Mouse (Mus musculus): ENCODE data around the gene Matn4. TPM values are rescaled to one million over a fixed set of nuclear protein-coding genes. Genes with fewer than 3 reads are reported as not detected.

Gene Matn4
- polyA plus RNA-seq, 1 experiment from 2014 or later: 2.0 TPM

DNA sequence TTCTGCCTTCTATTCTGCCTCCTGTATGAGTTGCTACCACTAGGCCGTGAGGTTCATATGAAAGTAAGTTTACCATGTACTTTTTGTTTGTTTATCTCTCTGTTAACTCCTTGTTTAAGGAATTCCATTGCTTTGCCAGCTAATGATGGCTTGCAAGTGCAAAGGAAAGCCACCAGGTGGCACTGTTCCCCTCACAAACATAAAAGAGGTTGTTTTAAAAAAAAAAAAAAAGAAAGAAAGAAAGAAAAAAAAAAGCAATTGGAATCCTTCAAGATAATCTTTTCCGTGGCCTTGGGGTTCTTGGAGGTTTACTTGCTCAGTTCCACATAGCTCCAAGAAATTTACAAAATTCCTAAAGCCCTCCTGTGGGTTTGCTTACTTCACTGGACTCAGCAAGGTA is 12.2 kb upstream of the Matn4 start:
- Histone ChIP-seq H3K4me3 (ENCODE audit: low read depth, low read length) (no peak overlapping the region), H3K27ac (replicated peaks) (no peak overlapping the region), H3K9me3 (ENCODE audit: control insufficient read depth, low read length) (no peaks in the 10 kb centered on the region), H3K4me1 (replicated peaks; ENCODE audit: control insufficient read depth, insufficient read depth) (no peaks in the 10 kb centered on the region), H3K27me3 (ENCODE audit: control insufficient read depth, insufficient read depth, low read length) (no peaks in the 10 kb centered on the region), H3K4me2 (replicated peaks; ENCODE audit: low read depth) (no peak overlapping the region), H3K36me3 (ENCODE audit: control insufficient read depth, insufficient read depth, low read length) (no peaks in the 10 kb centered on the region), H3K9ac (ENCODE audit: low read length) (no peak overlapping the region)
- DNase-seq (ENCODE audit: low spot score): peak; percentile 54
- ATAC-seq (ENCODE audit: low FRiP score, low TSS enrichment): no peak
- TF ChIP-seq EP300 (optimal IDR thresholded peaks at IDR 0.05) (no peak), CTCF (IDR thresholded peaks at IDR 0.05; ENCODE audit: low read depth) (peak; percentile 85)
- WGBS: 2% methylated on average over 2 of the region's 2 CpGs

- ATAC-seq (ENCODE audit: low FRiP score, low TSS enrichment): no peak
Observed at GRCm38 (mm10) chr2:164414581-164414980, 9.6 kb upstream of the Matn4 start.

DNA sequence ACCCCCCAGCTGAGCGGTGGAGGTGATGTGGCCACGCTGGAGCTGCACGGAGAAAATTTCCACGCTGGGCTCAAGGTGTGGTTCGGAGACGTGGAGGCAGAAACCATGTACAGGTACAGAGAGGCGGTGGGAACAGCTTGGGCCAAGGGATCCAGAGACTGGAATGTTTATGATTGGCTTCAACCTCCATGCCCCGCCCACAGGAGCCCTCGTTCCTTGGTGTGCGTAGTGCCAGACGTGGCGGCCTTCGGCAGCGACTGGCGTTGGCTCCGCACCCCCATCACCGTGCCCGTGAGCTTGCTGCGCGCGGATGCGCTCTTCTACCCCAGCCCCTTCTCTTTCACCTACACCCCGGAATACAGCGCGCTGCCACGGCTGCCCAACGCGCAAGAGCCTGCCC is 9.2 kb upstream of the Matn4 start:
- no peaks in the 10 kb centered on the region for H3K27me3 ChIP-seq (ENCODE audit: control insufficient read depth, insufficient read depth, low read length)
- H3K4me2 ChIP-seq (replicated peaks; ENCODE audit: low read depth): no peak overlapping the region
- H3K9me3 ChIP-seq (ENCODE audit: control insufficient read depth, low read length): no peaks in the 10 kb centered on the region
- H3K9ac ChIP-seq (ENCODE audit: low read length): no peak overlapping the region
- no peaks in the 10 kb centered on the region for H3K4me1 ChIP-seq (replicated peaks; ENCODE audit: control insufficient read depth, insufficient read depth)
- ATAC-seq (ENCODE audit: low FRiP score, low TSS enrichment) (no peak), DNase-seq (ENCODE audit: low spot score) (no peak)
- no peaks in the 10 kb centered on the region for H3K36me3 ChIP-seq (ENCODE audit: control insufficient read depth, insufficient read depth, low read length)
- 23% methylated on average over 28 of the region's 28 CpGs for WGBS
- TF ChIP-seq EP300 (optimal IDR thresholded peaks at IDR 0.05) (no peak), CTCF (IDR thresholded peaks at IDR 0.05; ENCODE audit: low read depth) (no peak)
- H3K4me3 ChIP-seq (ENCODE audit: low read depth, low read length): no peak overlapping the region
- no peak overlapping the region for H3K27ac ChIP-seq (replicated peaks)

More at GRCm38 (mm10) chr2:164414581-164414980, 9.6 kb upstream of the Matn4 start:
- TF ChIP-seq CTCF (IDR thresholded peaks at IDR 0.05; ENCODE audit: low read depth): no peak
- no peak for TF ChIP-seq EP300 (optimal IDR thresholded peaks at IDR 0.05)
- Histone ChIP-seq H3K27ac (replicated peaks) (no peak overlapping the region), H3K4me1 (replicated peaks; ENCODE audit: control insufficient read depth, insufficient read depth) (no peaks in the 10 kb centered on the region), H3K4me3 (ENCODE audit: low read depth, low read length) (no peak overlapping the region), H3K27me3 (ENCODE audit: control insufficient read depth, insufficient read depth, low read length) (no peaks in the 10 kb centered on the region), H3K4me2 (replicated peaks; ENCODE audit: low read depth) (no peak overlapping the region), H3K9ac (ENCODE audit: low read length) (no peak overlapping the region), H3K36me3 (ENCODE audit: control insufficient read depth, insufficient read depth, low read length) (no peaks in the 10 kb centered on the region), H3K9me3 (ENCODE audit: control insufficient read depth, low read length) (no peaks in the 10 kb centered on the region)
- WGBS: 58% methylated on average over 10 of the region's 10 CpGs
- no peak for DNase-seq (ENCODE audit: low spot score)

GRCm38 (mm10) chr2:164407708-164408107 is 2.7 kb upstream of the Matn4 start:
- Histone ChIP-seq H3K27ac (replicated peaks) (no peak overlapping the region), H3K27me3 (ENCODE audit: control insufficient read depth, insufficient read depth, low read length) (peaks cover 3% of the 10 kb centered on the region; the same call in 1 of the 2 replicates), H3K9ac (ENCODE audit: low read length) (no peak overlapping the region), H3K9me3 (ENCODE audit: control insufficient read depth, low read length) (no peaks in the 10 kb centered on the region), H3K36me3 (ENCODE audit: control insufficient read depth, insufficient read depth, low read length) (no peaks in the 10 kb centered on the region), H3K4me1 (replicated peaks; ENCODE audit: control insufficient read depth, insufficient read depth) (0 out of 2 replicates have a peak, but pooled peaks cover 2% of the 10 kb centered on the region), H3K4me2 (replicated peaks; ENCODE audit: low read depth) (0 out of 2 replicates have a peak overlapping the region, but pooled peaks have one; percentile 14), H3K4me3 (ENCODE audit: low read depth, low read length) (no peak overlapping the region)
- peak; percentile 54 for ATAC-seq (ENCODE audit: low FRiP score, low TSS enrichment)
- DNase-seq (ENCODE audit: low spot score): peak; percentile 81
- WGBS: 1% methylated on average over 22 of the region's 22 CpGs
- TF ChIP-seq CTCF (IDR thresholded peaks at IDR 0.05; ENCODE audit: low read depth): peak; percentile 93
- no peak for TF ChIP-seq EP300 (optimal IDR thresholded peaks at IDR 0.05)

DNA sequence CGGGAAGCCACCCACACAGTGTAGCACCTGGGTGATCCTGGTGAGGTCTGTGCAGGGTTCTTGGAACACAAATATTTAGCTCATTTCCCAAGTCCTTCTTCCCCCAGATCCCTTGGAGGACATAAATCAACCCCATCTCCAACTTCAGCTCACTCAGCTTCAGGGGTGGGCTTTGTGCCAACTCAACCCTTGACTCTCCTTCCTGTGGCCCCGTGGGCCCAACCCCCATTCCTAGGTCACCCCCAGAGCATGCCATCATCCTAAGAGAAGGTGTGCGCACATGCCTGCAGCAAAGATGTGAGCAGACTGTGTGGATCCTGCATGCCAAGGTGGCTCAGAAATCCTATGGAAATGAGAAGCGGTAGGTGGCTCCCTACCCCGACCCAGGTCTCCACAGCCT is 559 bp upstream of the Matn4 start:
- H3K27ac ChIP-seq (replicated peaks): no peak overlapping the region
- no peak for TF ChIP-seq CTCF (IDR thresholded peaks at IDR 0.05; ENCODE audit: low read depth)
- TF ChIP-seq EP300 (optimal IDR thresholded peaks at IDR 0.05): no peak
- H3K27me3 ChIP-seq (ENCODE audit: control insufficient read depth, insufficient read depth, low read length): peaks cover 3% of the 10 kb centered on the region; the same call in 1 of the 2 replicates
- H3K4me2 ChIP-seq (replicated peaks; ENCODE audit: low read depth): no peak overlapping the region
- WGBS: 40% methylated on average over 5 of the region's 5 CpGs
- no peak overlapping the region for H3K9ac ChIP-seq (ENCODE audit: low read length)
- no peak overlapping the region for H3K4me3 ChIP-seq (ENCODE audit: low read depth, low read length)
- ATAC-seq (ENCODE audit: low FRiP score, low TSS enrichment) (no peak), DNase-seq (ENCODE audit: low spot score) (no peak)
- H3K9me3 ChIP-seq (ENCODE audit: control insufficient read depth, low read length): no peaks in the 10 kb centered on the region
- no peaks in the 10 kb centered on the region for H3K36me3 ChIP-seq (ENCODE audit: control insufficient read depth, insufficient read depth, low read length)
- 0 out of 2 replicates have a peak, but pooled peaks cover 2% of the 10 kb centered on the region for H3K4me1 ChIP-seq (replicated peaks; ENCODE audit: control insufficient read depth, insufficient read depth)

DNA sequence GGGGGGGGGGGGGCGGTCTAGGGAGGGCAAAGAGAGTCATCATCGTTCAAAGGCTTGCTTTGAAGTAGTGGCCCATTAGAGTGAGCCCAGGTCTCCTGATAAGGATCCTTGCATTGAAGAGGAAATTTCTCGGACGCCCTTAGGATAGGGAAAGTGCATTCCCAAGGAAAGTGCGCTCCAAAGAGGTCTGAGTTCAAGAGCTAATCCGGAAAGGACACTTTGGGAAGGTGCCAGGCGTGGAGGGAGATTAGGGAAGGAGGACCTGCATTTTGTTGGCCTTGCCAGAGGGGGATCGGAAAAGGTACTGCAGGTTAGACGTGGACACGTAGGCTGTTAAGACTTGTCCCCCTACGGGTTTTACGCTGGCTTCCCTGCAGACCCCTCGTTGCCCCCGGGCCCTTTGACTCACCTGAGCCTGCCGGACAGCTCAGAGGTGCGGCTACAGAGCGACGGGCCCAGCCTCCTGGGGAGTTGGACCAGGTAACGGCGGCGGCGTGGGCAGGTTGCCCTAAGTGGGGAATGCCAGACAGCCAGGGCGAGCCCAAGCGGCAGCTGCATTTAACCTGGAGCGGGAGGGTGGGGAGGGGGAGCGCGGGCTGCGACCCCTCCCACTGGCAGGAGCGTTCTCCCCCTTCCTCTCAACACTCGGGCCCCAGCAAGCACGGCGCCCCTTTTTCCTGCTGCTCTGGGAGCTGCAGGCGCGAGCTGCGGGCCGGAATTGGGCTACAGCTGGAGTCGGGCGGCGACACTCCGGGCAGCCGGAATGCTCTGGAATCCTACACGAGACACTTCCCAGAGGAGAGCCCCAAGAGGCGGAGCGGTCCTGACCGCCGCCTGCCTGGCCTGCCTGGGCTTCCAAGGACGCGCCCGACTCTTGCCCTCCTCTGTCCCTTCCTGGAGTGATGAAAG is 624 bp downstream of the Matn4 start:
- peak overlapping the region; percentile 36 for H3K4me3 ChIP-seq (ENCODE audit: low read depth, low read length)
- TF ChIP-seq CTCF (IDR thresholded peaks at IDR 0.05; ENCODE audit: low read depth) (0 out of 2 replicates have a peak, but pooled peaks have one; percentile 2), EP300 (optimal IDR thresholded peaks at IDR 0.05) (no peak)
- H3K9me3 ChIP-seq (ENCODE audit: control insufficient read depth, low read length): no peaks in the 10 kb centered on the region
- H3K27ac ChIP-seq (replicated peaks): no peak overlapping the region
- H3K36me3 ChIP-seq (ENCODE audit: control insufficient read depth, insufficient read depth, low read length): no peaks in the 10 kb centered on the region
- peaks cover 6% of the 10 kb centered on the region; the same call in 1 of the 2 replicates for H3K27me3 ChIP-seq (ENCODE audit: control insufficient read depth, insufficient read depth, low read length)
- WGBS: 3% methylated on average over 46 of the region's 49 CpGs
- H3K4me1 ChIP-seq (replicated peaks; ENCODE audit: control insufficient read depth, insufficient read depth): 0 out of 2 replicates have a peak, but pooled peaks cover 2% of the 10 kb centered on the region
- DNase-seq (ENCODE audit: low spot score) (peak; percentile 47), ATAC-seq (ENCODE audit: low FRiP score, low TSS enrichment) (peak; percentile 18; the same call in 1 of the 2 replicates)
- peak overlapping the region; percentile 62 for H3K4me2 ChIP-seq (replicated peaks; ENCODE audit: low read depth)
- H3K9ac ChIP-seq (ENCODE audit: low read length): no peak overlapping the region

All from stomach, postnatal 0 days (tissue).